Mouse (Mus musculus): Measurements from ENCODE around the gene Zfp36l1.
A peak's percentile ranks its signal among the peaks of the same experiment; 100 is the strongest.
"Not testable (repeated sequence)": the region's sequence is repeated elsewhere in the genome, so short reads cannot be mapped to it uniquely, and the experiment has no call there.

Gene Zfp36l1

DNA sequence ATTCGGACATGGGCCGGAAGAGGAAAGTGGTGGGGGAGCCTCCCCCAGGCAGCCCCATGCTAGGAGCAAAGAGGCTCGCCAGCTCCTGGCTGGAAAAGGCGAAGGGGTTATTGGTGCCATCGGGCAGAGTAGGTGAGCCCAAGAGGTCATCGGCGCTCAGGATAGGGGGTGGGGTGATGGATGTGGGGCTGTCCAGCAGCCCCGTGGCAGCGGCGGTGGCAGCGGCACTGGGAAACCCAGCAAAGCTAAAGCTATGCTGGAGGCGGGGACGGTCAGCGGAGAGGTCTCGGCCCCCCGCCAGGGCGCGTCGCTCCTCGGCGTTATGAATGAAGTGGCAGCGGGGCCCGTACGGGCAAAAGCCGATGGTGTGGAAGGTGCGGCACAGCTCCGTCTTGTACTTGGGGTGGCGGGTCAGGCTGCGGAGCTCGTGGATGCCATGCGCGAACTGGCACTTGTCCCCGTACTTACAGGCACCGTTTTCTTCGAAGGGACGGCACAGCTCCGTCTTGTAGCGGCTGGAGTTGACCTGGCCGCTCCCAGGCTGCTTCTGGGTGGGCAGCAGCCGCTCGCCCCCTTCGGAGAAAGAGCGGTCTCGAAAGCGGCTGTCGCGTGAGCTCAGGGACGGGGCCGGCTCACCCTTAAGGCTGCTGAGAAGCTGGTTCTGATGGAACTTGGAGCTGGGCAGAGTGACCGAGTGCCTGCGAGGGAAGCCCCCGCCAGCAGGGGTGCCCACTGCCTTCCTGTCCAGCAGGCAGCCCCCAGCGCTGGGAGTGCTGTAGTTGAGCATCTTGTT, 2.9 kb downstream of the Zfp36l1 start:
- DNase-seq (ENCODE audit: low read depth, low spot score) = no peak

DNA sequence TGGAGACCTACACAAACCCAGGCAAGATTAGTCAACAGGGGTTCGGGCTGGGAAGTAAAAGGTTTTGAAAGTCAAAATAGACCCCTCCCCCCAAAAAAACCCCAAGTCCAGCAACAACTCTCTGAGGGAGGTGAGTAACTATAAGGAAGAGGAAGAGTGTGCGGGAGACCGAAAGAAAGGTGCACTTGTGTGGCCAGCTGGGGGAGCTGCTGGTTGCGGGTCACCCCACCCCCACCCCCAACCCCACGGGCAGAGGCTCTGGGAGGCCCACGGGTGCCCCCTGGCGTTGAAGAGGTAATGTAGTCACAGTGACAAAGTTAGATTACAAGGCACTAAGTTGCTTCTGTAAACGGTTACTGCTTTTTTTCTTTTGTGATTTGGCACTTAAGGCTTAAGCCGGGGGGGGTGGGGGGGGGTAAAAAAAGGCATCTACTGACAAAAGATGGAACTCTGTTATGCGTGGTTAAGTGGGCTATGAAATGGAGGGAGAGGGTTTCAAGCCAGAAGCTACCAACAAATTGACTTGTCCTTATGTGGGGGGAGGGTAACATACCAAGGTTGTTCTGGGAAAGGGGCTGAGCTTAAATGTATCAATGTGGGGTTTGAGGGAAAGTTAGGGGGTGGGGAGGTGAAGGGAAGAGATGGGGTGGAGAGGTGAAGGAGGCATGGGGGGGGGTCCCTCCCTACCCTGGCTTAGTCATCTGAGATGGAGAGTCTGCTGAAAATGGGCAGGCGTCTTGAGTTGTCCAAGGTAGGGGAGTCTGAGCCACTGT, 3.7 kb downstream of the Zfp36l1 start:
- DNase-seq (ENCODE audit: low read depth, low spot score) = not testable (repeated sequence)

DNA sequence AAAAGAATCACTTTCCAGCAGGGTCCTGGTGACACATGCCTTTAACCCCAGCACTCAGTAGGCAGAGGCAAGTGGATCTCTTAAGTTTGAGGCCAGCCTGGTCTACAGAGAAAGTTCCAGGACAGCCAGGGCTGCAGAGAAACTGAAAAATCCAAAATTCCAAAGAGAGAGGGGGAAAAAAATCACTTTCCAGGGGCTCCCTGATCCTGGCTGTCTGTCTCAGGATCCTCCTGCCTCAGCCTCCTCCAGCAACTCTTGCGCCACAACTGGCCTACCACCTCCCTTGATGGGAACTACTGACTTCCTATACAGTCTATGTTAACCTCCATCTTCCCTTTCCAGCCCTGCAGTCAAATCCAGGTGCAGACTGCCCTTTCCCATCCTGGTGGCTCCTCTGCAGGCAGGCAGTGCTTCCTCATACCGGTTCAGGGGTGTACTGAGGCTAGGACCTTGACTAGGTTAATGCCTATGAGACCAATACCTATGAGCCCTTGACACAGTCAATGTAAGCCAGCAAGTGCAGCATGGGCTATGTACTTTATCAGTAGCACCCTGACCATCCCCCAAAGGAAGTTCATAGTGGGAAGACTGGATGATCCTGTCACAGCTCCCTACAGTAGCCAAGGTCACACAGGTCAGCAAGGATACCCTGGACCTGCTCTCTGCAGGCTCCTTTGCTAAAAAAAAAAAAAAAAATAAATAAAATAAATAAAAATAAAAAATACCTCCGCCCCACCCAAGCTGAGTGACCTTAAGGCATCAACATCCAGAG, 5.7 kb downstream of the Zfp36l1 start:
- no peak for DNase-seq (ENCODE audit: low read depth, low spot score)

DNA sequence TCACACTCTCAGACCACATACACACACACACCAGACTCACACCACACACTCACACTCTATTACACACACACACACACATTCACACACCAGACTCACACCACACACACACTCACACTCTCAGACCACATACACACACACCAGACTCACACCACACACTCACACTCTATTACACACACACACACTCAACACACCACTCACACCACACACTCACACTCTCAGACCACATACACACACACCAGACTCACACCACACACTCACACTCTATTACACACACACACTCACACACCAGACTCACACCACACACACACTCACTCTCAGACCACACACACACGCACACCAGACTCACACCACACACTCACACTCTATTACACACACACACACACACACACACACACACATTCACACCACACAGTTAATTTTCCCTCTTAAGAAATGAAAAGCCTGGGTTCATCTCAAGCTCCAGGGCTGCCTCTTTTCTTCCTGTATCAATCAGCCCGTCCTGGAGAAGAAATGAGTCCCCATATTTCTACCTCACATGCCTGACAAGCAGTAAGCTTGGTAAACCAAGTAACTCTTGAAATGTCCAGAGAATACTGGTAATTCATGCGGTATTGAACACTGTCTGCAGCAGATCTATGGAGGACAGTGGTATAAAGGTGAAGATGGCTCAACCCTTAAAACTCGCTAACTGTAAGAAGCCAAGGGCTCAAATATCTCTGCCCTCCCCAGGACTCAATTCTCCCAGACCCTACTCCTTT, 6.5 kb downstream of the Zfp36l1 start:
- DNase-seq (ENCODE audit: low read depth, low spot score) = no peak

DNA sequence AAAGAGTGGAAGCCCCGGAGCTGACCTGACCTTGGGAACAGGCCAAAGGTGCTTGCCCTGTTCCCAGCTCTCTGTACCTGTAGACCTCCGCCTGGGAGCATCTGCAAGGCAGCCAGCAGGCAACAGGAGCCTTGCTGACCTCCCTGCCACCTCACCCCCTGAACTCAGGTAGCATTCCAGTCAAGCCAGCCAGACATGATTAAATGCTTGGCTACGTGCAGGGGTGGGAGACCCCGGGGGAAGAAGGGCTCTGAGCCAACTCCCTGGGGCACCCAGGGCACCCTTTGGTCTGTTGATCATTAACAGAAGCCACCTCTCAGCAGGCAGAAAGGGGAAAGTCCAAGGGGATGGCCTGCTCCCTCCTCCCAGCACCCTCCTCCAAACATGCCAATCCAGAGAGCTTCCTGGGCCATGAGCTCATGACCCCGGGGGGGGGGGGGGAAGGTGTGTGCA, 9.3 kb downstream of the Zfp36l1 start:
- DNase-seq (ENCODE audit: low read depth, low spot score) = no peak

DNA sequence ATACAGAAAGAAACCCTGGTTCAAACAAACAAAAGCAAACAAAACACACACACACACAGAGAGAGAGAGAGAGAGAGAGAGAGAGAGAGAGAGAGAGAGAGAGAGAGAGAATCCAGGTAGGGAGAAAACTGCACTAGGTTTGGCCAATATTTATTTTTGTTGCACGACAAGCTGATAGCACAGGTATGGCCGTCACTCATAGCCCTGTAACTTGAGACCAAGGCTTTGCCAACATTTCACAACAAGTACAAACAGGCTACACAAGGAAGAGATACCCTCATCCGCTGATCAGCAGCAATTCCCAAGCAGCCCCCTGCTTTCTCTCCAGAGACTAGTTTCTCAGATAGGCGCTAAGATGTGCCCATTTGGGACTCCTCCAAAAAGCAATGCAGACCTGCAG, 9.7 kb downstream of the Zfp36l1 start:
- no peak for DNase-seq (ENCODE audit: low read depth, low spot score)

DNA sequence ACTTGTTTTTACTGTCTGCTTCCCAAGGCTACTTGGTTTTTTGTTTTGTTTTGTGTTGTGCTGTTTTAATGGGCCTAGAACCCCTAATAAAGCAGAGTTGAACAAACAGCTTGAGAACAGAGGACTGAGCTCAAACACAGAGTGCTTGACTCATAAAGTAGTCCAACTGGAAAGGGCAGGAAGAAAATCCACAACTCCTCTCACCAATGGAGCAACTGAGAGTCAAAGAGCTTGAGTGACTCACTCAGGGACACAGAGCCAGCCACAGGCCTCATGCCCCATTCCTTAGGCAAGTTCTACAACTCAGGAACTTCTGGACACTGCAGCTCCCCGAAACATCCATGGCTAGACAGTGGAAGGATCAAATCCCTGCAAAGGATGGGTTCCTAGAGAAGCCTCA, 14.0 kb downstream of the Zfp36l1 start:
- no peak for DNase-seq (ENCODE audit: low read depth, low spot score)

DNA sequence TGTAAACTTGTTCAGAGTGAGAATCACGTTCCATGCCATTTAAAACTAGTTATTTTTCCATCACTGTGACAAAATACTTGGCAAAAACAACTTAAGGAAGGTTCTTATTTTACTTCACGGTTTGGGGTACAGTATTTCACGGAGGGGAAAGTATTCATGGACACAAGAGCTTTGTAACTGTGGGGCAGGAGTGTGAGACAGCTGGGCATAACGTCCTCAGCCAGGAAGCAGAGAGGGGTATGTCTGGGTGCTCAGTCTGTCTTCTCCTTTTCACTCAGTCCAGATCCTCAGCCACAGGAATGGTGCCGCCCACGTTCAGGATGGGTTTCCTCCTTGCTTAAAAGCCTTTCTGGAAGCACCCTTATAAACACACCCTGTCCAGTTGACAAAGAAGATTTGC, 16.1 kb downstream of the Zfp36l1 start:
- no peak for DNase-seq (ENCODE audit: low read depth, low spot score)

DNA sequence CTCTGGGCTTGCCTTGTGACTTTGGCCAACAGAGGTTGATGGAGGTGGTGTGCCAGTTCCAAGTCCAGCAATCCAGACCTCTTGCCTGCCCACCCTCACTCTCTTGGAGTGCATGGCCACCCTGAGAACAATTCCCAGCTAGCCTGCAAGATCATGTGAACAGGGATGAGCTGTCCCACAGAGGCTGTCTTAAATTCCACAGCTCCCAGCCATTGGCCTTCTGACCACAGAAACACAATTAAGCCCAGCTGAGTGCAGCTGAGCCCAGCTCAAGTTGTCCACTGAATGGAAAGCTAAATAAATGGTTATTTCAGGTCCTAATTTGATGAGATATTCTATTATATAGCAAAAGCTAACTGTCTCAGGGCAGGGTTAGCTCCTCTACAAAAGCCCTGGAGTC, 20.0 kb downstream of the Zfp36l1 start:
- DNase-seq (ENCODE audit: low read depth, low spot score) = no peak

DNA sequence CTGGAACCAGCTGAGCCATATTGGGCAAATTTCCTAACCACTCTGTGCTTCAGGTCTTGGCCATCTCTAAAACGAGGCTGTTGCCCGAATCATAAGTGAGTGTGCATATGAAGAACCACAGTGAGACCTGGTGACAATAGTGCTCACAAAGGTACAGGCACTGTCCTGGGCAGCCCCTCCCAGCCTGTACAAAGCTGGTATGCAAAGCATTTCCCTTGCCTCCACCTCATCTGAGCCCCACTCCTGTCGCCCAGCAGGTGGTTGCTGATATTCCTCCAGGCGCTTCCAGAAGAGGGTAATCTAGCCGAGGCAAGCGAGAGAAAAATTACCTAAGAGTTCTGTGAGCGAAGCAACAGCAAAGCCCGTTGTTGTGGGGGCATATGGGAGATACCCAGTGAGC, 21.7 kb downstream of the Zfp36l1 start:
- no peak for DNase-seq (ENCODE audit: low read depth, low spot score)

DNA sequence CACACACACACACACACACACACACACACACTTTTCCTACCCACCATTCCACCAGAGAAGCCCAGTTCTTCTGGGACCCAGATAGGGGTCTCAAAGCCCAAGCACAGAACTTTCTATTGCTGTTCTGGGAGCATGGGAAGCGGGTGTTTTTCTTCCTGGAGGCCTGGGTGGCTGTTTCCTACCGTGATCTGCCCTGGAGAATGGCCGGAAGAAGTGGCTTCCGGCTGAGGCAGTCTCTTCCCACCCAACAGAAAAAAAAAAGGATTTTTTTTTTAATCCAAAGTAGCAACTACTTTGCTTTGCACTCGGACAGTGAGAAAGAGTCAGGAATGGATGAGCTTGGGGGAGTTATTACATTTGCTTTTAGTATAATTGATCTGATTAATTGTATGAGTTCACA, 22.3 kb downstream of the Zfp36l1 start:
- no peak for DNase-seq (ENCODE audit: low read depth, low spot score)

DNA sequence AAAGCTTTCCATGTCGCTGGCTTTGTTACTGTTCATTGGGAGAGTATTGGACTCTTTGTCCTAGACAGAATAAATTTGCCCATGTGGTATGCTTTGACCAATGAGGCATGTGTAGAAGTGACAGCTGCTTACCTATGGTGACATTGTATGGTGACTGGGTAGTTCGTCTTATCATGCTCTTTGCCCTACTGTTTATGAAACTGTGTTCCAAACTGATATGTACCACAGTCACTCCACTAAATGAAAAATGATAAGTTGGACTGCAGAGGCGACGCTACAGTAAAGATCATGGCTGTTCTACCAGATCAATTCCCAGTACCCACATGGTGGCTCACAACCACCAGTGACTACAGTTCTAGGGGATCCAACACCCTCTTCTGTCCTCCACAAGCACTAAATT, 24.7 kb downstream of the Zfp36l1 start:
- peak; percentile 45 for DNase-seq (ENCODE audit: low read depth, low spot score)

DNA sequence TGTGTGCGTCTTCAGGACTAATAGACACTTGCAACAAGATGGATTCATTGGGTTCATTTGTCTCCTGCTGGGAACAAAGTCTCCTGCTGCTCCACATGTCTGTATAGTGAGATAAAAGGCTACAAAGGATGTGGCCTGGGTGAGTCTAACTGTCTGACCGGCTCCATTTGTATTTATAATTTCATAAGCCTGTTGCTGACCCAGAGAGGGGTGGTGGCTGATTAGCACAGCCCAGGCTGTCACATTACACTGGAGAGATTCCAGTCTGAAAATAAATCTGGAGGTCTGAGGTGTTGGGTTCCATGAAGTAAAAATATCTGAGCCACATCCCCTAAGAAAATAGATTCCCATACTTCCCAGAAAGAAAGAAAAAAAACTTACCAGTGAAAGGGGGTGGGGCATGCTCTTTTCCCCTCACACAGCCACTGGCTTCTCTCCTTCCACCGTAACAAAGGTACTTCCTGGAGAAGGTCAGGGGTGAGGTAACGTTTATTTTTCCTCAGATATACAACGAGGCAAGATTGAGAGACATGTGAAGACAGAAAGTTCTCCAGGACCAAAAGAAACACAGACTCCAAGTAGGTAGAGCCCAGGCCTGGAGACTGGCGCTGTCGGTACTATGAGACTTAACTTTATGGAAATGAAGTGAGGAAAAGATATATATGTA, 28.2 kb downstream of the Zfp36l1 start:
- DNase-seq (ENCODE audit: low read depth, low spot score) = no peak

DNA sequence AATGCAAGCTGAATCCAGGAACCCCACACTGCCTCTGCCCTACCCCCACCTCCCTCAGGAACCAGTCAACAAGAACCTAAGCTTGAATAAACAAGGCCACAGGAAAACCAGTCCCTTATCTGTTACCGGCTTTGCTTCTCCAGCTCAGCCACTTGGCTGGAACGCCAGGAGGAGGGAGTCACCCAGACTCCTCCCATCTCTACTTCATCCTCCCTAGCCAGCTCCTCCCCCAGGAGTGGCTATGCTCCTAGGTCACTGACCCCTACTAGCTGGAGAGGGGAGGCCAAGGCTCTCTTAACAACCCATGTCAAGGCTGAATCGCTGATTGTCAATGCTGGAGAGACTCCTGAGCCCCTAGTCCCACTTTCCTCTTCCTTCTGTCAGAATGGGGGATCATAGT, 28.9 kb downstream of the Zfp36l1 start:
- DNase-seq (ENCODE audit: low read depth, low spot score) = peak; percentile 71

DNA sequence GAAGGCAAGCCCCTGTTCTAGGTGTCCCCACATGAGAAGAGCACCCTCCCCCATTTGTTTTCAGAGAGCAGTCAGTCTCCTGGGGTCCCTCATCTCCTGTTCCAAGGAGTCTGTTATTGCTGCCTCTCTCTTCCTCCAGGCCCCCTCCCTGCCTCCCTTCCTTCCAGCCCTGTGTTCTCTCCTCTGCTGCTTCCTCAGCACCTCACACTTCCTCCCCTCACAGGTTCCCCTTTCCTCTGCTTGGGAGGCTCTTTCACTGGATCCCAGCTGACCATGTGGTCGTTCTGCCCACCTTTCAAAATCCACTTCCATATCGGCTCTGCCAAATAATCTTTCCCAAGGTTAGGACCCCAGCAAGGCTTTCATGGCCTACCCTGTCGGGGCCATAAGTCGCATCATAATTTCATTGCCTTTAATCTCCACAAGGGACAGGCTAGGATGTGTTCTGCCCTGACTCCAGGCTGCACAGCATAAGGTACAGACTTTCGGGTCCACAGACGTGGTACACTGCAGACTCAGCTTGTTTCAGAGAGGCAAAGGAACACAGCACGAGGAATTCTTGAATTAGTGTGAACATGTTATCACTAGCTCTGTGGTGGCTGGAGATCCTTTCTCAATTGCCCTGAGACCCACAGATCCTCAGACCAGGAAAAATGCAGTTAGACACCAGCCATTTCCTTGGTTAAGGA, 29.5 kb downstream of the Zfp36l1 start:
- DNase-seq (ENCODE audit: low read depth, low spot score) = no peak

DNA sequence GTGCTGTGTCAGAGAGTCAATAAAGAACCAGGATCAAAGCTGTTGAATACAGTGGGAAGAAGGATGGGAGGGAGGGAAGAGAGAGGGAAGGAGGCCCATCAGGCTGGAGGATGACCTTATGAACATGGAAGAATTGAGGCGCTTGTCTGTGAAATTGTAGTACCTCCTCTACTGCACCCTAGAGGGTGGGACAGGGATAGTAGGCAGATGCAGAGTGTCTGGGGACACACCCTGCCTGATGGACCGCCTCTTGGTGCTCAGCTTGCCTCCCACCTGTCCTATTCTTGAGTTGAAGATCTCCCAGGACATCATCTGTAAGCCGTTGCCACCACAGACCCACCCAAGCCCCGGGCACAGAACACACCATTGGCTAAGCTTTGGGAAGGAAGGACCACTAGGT, 30.1 kb downstream of the Zfp36l1 start:
- peak; percentile 38 for DNase-seq (ENCODE audit: low read depth, low spot score)

DNA sequence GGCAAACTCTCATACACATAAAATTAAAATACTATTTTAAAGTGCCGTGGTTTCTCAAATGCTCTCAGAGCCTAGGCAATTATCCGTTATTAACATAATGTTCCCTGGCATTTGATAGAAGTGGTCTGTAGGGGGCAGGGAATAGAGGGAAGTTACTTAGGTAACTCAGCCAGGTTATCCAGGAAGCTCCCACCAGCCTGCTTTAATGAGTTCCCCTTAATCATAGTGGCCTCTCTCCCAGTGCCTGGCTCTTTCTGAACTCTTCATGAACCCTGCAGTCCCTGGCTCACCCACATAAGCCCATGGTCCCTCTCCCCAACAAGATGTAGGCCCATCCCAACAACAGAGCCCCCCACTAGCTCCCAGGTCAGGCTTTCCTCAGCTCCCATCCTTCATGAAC, 31.4 kb downstream of the Zfp36l1 start:
- DNase-seq (ENCODE audit: low read depth, low spot score) = no peak

DNA sequence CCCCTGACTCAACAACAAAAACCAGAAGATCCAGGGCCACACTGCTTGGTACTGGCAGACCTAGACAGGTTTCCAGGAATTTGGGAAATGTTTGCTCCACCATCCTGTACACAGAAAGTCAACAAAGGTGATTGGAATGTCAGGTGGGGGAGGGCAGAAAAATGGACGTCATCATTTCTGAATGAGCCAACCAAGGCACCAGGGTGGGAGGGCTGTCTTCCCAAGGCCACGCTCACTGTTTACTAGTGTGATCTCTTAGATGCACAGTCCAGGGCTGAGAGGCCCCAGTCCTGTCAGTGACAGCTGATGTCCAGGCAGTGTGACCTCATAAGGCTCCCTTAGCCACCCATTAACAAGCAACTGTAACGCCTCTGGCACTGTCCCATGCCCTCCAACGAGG, 32.9 kb downstream of the Zfp36l1 start:
- DNase-seq (ENCODE audit: low read depth, low spot score) = no peak

DNA sequence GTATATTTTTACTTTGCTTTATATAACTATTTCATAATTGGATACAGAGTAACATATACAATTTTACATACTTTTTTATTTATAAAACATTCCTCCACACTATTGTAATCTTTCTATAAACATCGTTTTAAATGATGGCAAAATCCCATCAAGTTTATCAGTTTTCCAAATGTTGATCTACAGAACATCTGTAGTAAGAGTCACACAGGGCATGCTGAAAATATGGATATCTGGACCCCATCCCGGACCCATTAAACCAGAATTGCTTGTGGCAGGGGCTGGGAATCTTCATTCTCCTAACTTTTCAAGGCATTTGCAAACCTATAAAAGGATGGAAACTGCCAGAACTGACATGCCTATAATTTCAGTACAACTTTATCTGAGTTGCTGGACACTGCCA, 38.5 kb downstream of the Zfp36l1 start:
- no peak for DNase-seq (ENCODE audit: low read depth, low spot score)

DNA sequence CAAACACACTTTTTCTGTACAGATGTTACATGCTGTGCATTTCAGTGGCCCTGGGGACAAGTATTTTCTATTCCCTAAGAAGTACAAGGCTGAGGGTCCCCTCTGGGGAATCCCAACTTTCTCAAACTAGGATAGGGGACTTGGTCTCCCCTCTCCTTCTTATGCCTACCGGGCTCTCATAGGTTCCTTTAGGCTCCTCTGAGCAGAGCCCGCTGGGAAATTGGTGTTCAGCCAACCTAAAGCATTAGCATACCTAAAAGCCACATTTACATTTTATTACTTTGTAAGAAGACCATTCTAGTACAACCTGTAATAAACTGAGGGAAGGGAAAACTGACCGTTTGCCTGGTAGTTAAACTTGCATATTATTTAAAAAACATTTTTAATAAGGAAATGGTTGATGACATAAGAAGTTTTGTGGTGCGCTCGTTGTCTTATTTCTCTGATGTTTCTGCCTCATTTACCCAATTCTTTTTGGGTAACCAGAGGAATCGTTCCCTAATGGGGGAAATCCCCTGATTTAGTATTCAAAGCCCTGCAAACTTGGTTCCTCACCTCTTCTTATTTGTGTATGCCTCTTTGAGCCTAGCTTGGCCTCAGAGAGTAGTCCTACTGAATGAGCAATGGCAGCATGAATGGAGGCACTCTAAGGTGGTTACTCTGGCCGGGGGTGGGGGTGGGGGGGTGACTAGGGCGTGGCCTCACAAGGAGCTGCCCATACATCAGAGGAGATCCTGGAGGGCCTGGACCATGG, 42.1 kb downstream of the Zfp36l1 start:
- DNase-seq (ENCODE audit: low read depth, low spot score) = no peak

Data from c-Kit-negative CD71-positive TER-119-positive erythroid progenitor cells, embryonic 14.5 days (primary cell).